Mouse (Mus musculus) thymus, adult 2 months (tissue): ENCODE measurements around the gene Kpna4.

ENCODE experiments used
- CTCF ChIP-seq: fragments of 200-500 bp; IDR thresholded peaks from 2 replicates; pipeline ENCODE4 v1.5.1; 2012; ENCODE audit warnings: mild to moderate bottlenecking, control low read depth, low read length, moderate library complexity, borderline replicate concordance; ENCODE audit not compliant: control insufficient read depth, poor library complexity, insufficient read depth; ENCODE audit errors: extremely low read depth
- POLR2A ChIP-seq: fragments of 200-500 bp; IDR thresholded peaks from 2 replicates; pipeline ENCODE4 v1.6.1; 2012; ENCODE audit warnings: mild to moderate bottlenecking, low read length, control low read depth, moderate library complexity; ENCODE audit not compliant: control insufficient read depth, poor library complexity, insufficient read depth; ENCODE audit errors: extremely low read depth

DNA sequence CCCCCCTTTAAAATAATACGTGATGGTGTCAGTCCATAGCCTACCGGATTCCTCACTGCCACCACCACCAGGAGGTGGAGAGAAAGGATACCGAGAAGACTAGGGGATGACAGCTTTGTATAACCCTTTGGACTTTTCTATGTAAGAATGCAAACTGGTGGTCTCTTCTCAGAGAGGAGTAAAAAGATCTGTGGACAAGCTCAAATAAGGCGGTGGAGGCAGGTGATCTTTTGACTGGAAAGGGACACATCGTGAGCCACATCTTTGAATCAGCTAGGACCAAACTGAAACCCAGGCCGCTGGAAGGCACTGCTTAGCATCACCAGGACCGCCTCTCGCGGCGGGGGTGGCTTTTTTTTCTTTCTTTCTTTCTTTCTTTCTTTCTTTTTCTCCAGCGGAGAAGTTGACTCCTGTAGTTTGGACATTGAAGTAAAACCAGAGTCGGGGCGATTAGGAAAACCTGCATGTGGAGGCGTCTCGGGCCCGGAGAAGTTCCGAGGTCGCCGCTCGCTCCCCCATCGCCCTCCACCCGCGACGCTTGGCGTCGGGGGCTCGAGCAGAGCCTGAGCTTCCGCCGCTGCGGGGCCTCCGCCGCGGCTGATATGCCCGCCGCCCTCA is 913 bp downstream of the Kpna4 start:
- TF ChIP-seq CTCF, result no peak
- TF ChIP-seq POLR2A, result no peak
